Mouse (Mus musculus): Measurements from ENCODE around the gene Xpnpep2. TPM values are rescaled to one million over a fixed set of nuclear protein-coding genes. Genes with fewer than 3 reads are reported as not detected.

Gene Xpnpep2
- polyA plus RNA-seq, 1 experiment from 2014 or later: 0.75 TPM

DNA sequence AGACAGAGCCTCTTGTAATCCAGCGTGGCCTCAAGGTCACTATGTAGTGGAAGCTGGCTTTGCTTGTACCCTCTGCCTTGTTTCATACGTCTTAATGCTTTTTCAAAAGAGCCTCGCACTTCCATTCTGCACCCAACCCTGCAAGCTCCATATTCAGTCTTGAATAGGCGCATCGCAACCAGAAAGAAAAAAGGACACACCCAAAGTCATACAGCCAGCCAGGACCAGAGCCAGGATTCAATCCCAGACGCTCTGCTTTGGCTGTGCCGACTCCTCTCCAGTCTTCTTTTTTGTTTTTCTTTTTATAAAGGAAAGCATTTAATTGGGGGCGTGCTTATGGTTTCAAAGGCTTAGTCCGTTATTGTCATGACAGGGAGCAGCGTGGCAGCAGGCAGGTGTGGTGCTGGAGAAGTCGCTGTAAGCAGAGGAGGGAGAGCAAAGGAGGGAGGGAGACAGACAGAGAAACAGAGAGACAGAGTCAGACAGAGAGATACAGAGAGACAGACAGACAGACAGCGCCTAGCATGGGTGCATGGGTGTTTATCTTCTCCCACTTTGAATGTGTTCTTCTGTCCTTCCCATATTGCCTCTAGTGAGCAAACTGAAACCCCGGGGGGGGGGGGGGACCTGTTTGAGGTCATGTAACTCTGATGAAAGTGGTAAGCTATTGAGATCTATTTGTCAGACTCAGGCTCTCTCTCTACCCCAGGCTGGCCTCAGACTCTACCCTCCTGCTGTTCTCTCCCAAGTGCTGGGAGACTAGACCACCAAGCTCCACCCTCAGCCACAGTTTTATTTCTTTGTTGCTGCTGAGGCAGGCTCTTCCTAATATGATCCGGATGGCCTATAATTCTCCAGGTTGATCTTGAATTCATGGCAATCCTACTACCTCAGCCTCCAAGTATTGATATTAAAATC, 31.1 kb downstream of the Xpnpep2 start:
- H3K36me3 ChIP-seq (ENCODE audit: control insufficient read depth, insufficient read depth): no peaks in the 10 kb centered on the region
- no peaks in the 10 kb centered on the region for H3K9me3 ChIP-seq (ENCODE audit: control insufficient read depth, low read length)
- H3K4me1 ChIP-seq (replicated peaks; ENCODE audit: control insufficient read depth, insufficient read depth, low read length): peaks cover 3% of the 10 kb centered on the region; the same call in 1 of the 2 replicates
- 26% methylated on average over 14 of the region's 14 CpGs for WGBS
- no peak overlapping the region for H3K4me2 ChIP-seq (ENCODE audit: low read length)
- no peaks in the 10 kb centered on the region for H3K27me3 ChIP-seq (replicated peaks; ENCODE audit: control insufficient read depth, insufficient read depth, low read length)
- no peak overlapping the region for H3K27ac ChIP-seq (ENCODE audit: low read length)
- 0 out of 2 replicates have a peak, but pooled peaks have one; percentile 38 for ATAC-seq
- H3K9ac ChIP-seq (replicated peaks; ENCODE audit: low read depth, low read length): no peak overlapping the region
- H3K4me3 ChIP-seq (replicated peaks; ENCODE audit: low read length): no peak overlapping the region

DNA sequence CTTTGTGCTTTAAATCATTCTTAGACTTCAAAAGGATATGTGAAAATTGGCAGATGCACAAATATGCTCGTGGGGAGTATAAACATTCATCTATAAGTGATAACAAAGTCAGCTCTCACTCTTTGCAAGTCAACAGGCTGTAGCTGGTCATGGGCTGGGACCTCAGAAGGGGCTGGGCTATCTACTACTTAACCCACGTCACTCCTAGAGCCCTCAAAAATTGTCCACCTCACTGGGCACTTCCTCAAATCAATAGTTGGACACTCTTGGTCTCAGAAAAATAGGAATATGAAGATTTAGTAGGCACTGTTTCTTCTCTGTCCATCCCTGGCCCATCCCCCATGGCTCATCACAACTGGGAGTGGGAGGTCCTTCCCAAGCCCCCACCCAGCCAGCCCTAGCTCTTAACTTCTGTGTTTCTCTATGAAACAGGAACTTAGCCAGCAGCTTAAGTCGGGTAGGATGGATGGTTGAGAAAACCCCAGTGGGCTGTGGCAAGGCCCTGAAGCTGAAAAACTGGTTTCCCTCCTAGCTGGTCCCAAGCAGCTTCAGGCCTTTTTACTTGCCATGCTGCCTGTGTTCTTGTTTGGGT, 31.9 kb downstream of the Xpnpep2 start:
- Histone ChIP-seq H3K27ac (ENCODE audit: low read length) (no peak overlapping the region), H3K27me3 (replicated peaks; ENCODE audit: control insufficient read depth, insufficient read depth, low read length) (no peaks in the 10 kb centered on the region), H3K4me1 (replicated peaks; ENCODE audit: control insufficient read depth, insufficient read depth, low read length) (peaks cover 3% of the 10 kb centered on the region; the same call in 1 of the 2 replicates), H3K9ac (replicated peaks; ENCODE audit: low read depth, low read length) (no peak overlapping the region), H3K4me3 (replicated peaks; ENCODE audit: low read length) (no peak overlapping the region), H3K4me2 (ENCODE audit: low read length) (no peak overlapping the region), H3K36me3 (ENCODE audit: control insufficient read depth, insufficient read depth) (no peaks in the 10 kb centered on the region), H3K9me3 (ENCODE audit: control insufficient read depth, low read length) (no peaks in the 10 kb centered on the region)
- ATAC-seq: no peak
- 57% methylated on average over 3 of the region's 3 CpGs for WGBS

DNA sequence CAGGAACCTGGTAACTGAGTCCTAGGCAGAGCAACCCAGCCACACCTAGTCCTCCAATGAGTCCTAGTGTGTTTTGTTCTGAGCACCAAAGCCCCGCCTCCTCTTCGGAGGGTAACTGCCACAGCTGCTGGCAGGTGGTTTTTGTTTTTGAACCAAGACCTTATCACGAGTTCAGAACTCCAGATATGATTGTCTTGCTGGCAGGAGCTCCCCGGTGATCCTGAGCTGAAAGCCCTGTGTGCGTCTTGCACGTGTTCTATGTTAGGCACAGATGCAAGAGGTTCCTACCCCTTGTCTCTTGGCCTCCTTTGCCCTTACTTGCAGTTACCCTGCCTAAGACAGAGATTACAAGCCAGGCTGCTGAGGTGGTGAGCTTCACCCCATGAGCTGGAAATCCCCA, 33.0 kb downstream of the Xpnpep2 start:
- H3K9me3 ChIP-seq (ENCODE audit: control insufficient read depth, low read length): no peaks in the 10 kb centered on the region
- no peaks in the 10 kb centered on the region for H3K36me3 ChIP-seq (ENCODE audit: control insufficient read depth, insufficient read depth)
- peaks cover 3% of the 10 kb centered on the region; the same call in 1 of the 2 replicates for H3K4me1 ChIP-seq (replicated peaks; ENCODE audit: control insufficient read depth, insufficient read depth, low read length)
- H3K27ac ChIP-seq (ENCODE audit: low read length): no peak overlapping the region
- ATAC-seq: no peak
- H3K4me2 ChIP-seq (ENCODE audit: low read length): no peak overlapping the region
- no peaks in the 10 kb centered on the region for H3K27me3 ChIP-seq (replicated peaks; ENCODE audit: control insufficient read depth, insufficient read depth, low read length)
- 73% methylated on average over 6 of the region's 6 CpGs for WGBS
- H3K4me3 ChIP-seq (replicated peaks; ENCODE audit: low read length): no peak overlapping the region
- no peak overlapping the region for H3K9ac ChIP-seq (replicated peaks; ENCODE audit: low read depth, low read length)

DNA sequence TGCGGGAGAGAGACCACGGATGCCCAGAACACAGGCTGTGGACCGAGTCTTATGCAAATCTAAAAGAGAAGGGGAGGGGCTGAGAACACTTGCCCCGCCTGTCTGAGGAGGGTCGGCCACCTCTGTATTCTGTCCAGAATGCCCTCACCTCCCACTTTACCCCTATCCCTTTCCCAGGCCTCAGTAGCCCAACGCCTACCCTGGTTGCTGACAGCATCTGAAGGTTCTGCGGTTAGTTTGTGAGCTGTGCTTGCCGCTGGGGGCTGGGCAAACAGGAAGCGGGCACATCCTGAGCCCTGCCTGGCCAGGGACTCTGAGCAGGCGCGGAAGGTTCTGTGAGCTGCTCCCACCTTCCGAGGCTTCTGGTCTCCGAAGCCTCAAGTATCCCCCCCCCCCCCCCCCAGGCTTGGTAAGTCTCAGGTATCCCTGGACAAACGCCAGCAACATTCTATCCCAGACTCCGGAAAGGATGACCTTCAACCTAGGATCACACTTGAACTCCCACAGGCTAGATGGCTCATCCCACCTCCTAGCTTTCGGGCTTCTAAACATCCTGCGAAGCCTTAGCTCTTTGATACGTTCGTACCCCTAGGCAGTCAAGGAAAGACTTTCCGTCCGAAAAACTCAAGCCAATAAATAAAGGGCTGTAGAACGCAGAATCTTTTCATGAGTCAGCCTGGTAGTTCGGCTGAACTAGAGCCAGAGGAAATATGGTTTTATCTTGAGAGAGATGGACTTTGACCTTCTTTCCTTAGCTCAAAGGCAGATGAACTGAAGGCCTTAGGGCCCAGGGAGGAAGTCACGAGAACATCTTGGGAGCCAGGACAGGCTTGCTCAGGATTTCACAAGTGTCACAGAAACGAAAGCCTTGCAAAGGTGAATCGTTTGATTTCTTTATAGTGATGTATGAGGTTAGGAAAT, 35.1 kb downstream of the Xpnpep2 start:
- H3K27ac ChIP-seq (ENCODE audit: low read length): no peak overlapping the region
- H3K36me3 ChIP-seq (ENCODE audit: control insufficient read depth, insufficient read depth): no peaks in the 10 kb centered on the region
- ATAC-seq: no peak
- no peak overlapping the region for H3K4me2 ChIP-seq (ENCODE audit: low read length)
- no peak overlapping the region for H3K4me3 ChIP-seq (replicated peaks; ENCODE audit: low read length)
- no peaks in the 10 kb centered on the region for H3K27me3 ChIP-seq (replicated peaks; ENCODE audit: control insufficient read depth, insufficient read depth, low read length)
- 55% methylated on average over 26 of the region's 26 CpGs for WGBS
- peaks cover 3% of the 10 kb centered on the region; the same call in 1 of the 2 replicates for H3K4me1 ChIP-seq (replicated peaks; ENCODE audit: control insufficient read depth, insufficient read depth, low read length)
- no peak overlapping the region for H3K9ac ChIP-seq (replicated peaks; ENCODE audit: low read depth, low read length)
- H3K9me3 ChIP-seq (ENCODE audit: control insufficient read depth, low read length): no peaks in the 10 kb centered on the region

DNA sequence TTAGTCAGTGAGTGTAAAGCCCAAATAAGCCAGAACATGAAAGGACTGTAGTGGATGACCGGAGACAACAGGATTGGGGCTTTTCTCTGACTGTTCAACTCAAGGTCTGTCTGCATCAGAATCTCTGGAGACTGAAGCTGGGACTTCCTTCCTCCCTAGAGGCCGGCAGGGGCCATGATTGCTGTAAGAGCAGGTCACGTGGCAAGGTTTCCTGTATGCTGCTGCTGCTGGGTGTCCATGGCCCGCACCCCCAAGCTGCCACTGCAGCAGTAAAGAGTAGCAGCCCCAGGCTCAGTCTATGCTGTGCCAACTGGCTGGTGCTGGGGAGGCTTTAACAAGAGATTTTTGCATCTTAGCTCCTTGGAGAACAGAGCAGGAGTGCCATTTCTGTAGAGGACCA, 37.7 kb downstream of the Xpnpep2 start, which contains the start of gene Sash3:
Gene Sash3, plus strand, starts transcription at position 175 of the 400 bp plus-strand sequence.
- no peak for ATAC-seq
- Histone ChIP-seq H3K9ac (replicated peaks; ENCODE audit: low read depth, low read length) (no peak within 1 kb of the TSS), H3K4me3 (replicated peaks; ENCODE audit: low read length) (no peak within 1 kb of the TSS), H3K4me1 (replicated peaks; ENCODE audit: control insufficient read depth, insufficient read depth, low read length) (no peaks in the 10 kb centered on the region), H3K27ac (ENCODE audit: low read length) (no peak within 1 kb of the TSS), H3K9me3 (ENCODE audit: control insufficient read depth, low read length) (no peaks in the 10 kb centered on the region), H3K27me3 (replicated peaks; ENCODE audit: control insufficient read depth, insufficient read depth, low read length) (no peaks in the 10 kb centered on the region), H3K36me3 (ENCODE audit: control insufficient read depth, insufficient read depth) (no peaks in the 10 kb centered on the region), H3K4me2 (ENCODE audit: low read length) (no peak within 1 kb of the TSS)
- WGBS: 95% methylated on average over 4 of the region's 4 CpGs

DNA sequence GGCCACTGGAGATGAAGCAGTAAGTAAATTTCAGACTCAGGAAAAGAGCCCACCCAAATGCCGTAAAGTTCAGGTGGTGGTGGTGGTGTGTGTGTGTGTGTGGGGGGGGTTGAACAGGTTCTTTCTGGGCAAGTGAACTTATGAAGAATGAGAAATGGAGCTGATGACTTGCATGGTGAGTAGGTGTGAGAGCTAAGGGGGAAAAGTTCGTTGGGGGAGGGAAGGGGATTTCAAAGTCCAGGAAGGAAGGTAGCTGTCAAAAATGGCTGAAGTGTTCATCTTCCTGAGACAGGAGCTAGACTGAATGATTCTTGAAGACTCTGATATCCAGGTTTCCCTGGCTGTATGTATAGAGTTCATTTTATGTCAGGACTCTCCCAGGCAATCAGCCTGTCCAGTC, 38.7 kb downstream of the Xpnpep2 start:
- Histone ChIP-seq H3K27me3 (replicated peaks; ENCODE audit: control insufficient read depth, insufficient read depth, low read length) (no peaks in the 10 kb centered on the region), H3K36me3 (ENCODE audit: control insufficient read depth, insufficient read depth) (no peaks in the 10 kb centered on the region), H3K4me1 (replicated peaks; ENCODE audit: control insufficient read depth, insufficient read depth, low read length) (no peaks in the 10 kb centered on the region), H3K4me3 (replicated peaks; ENCODE audit: low read length) (no peak overlapping the region), H3K9me3 (ENCODE audit: control insufficient read depth, low read length) (no peaks in the 10 kb centered on the region), H3K9ac (replicated peaks; ENCODE audit: low read depth, low read length) (no peak overlapping the region), H3K4me2 (ENCODE audit: low read length) (no peak overlapping the region), H3K27ac (ENCODE audit: low read length) (no peak overlapping the region)
- WGBS: 87% methylated on average over 2 of the region's 2 CpGs
- ATAC-seq: no peak

DNA sequence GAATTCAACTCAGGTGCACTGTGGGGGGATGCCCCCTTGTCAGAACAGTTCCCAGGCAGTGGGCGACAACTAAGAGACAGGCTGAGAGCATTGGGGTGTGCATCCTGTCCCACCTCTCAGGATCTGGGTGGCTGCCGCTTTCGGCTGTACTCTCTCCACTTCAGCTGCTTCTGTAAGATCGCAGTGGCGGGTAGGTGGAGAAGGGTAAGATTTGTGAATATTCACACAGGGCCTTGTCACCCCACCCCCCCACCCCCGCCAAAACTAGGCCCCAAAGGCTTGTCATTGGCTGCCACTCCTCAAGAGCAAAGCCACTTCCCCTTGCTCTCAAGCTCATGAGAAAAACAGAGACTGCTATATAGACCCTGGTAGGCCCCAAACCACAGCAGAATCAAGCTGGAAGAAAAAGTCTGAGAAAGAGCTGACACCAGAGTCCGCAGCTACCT, 39.2 kb downstream of the Xpnpep2 start:
- 84% methylated on average over 6 of the region's 7 CpGs for WGBS
- no peaks in the 10 kb centered on the region for H3K9me3 ChIP-seq (ENCODE audit: control insufficient read depth, low read length)
- H3K27ac ChIP-seq (ENCODE audit: low read length): no peak overlapping the region
- no peaks in the 10 kb centered on the region for H3K27me3 ChIP-seq (replicated peaks; ENCODE audit: control insufficient read depth, insufficient read depth, low read length)
- no peak overlapping the region for H3K9ac ChIP-seq (replicated peaks; ENCODE audit: low read depth, low read length)
- H3K4me2 ChIP-seq (ENCODE audit: low read length): no peak overlapping the region
- no peaks in the 10 kb centered on the region for H3K4me1 ChIP-seq (replicated peaks; ENCODE audit: control insufficient read depth, insufficient read depth, low read length)
- H3K36me3 ChIP-seq (ENCODE audit: control insufficient read depth, insufficient read depth): no peaks in the 10 kb centered on the region
- ATAC-seq: no peak
- no peak overlapping the region for H3K4me3 ChIP-seq (replicated peaks; ENCODE audit: low read length)

DNA sequence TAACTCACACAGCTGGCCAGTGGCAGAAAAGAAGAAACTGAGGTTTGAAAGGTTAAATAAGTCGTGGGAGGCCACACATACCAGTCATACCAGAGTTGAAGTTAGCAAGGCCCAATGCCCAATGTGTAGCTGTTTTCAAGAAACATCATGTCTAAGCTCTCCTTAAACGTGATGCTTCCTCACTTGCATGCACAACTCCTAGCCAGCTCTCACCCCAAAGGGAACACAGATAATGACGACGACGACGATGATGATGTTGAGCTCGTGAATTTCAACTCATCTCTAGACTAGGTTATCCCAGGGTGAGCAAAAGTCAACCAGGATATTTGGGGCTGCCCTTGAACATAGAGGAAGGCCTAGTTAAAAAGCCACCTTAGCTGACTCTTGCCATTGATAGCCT, 43.6 kb downstream of the Xpnpep2 start:
- no peaks in the 10 kb centered on the region for H3K9me3 ChIP-seq (ENCODE audit: control insufficient read depth, low read length)
- no peak overlapping the region for H3K9ac ChIP-seq (replicated peaks; ENCODE audit: low read depth, low read length)
- no peak overlapping the region for H3K27ac ChIP-seq (ENCODE audit: low read length)
- H3K4me1 ChIP-seq (replicated peaks; ENCODE audit: control insufficient read depth, insufficient read depth, low read length): no peaks in the 10 kb centered on the region
- no peak overlapping the region for H3K4me3 ChIP-seq (replicated peaks; ENCODE audit: low read length)
- no peak for ATAC-seq
- no peaks in the 10 kb centered on the region for H3K27me3 ChIP-seq (replicated peaks; ENCODE audit: control insufficient read depth, insufficient read depth, low read length)
- 81% methylated on average over 7 of the region's 7 CpGs for WGBS
- H3K36me3 ChIP-seq (ENCODE audit: control insufficient read depth, insufficient read depth): no peaks in the 10 kb centered on the region
- H3K4me2 ChIP-seq (ENCODE audit: low read length): no peak overlapping the region

DNA sequence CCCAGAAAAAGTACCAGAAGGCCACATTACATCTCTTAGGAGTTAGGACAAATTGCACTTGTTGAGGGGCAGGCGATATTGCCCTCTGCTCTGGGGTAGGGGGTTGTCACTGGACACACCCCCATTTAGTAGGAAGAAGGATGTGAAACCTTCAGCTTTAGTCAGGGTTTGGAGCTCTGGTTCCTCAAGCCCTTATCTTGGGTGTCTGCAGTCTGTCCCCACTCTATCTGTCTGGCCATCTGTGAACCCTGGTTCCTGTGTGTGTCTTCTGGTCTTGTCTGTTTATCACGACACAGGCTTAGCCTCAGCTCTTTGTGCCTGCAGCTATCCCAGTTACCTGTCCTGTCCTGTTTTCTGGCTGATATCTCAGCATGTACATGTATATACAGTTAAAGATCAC, 44.9 kb downstream of the Xpnpep2 start:
- WGBS: 93% methylated on average over 2 of the region's 2 CpGs
- H3K9me3 ChIP-seq (ENCODE audit: control insufficient read depth, low read length): no peaks in the 10 kb centered on the region
- no peaks in the 10 kb centered on the region for H3K36me3 ChIP-seq (ENCODE audit: control insufficient read depth, insufficient read depth)

More for the DNA sequence above, 44.9 kb downstream of the Xpnpep2 start:
- Histone ChIP-seq H3K27me3 (replicated peaks; ENCODE audit: control insufficient read depth, insufficient read depth, low read length) (no peaks in the 10 kb centered on the region), H3K9ac (replicated peaks; ENCODE audit: low read depth, low read length) (no peak overlapping the region), H3K4me3 (replicated peaks; ENCODE audit: low read length) (no peak overlapping the region), H3K4me1 (replicated peaks; ENCODE audit: control insufficient read depth, insufficient read depth, low read length) (no peaks in the 10 kb centered on the region), H3K27ac (ENCODE audit: low read length) (no peak overlapping the region), H3K4me2 (ENCODE audit: low read length) (no peak overlapping the region)
- ATAC-seq: no peak

Measured in forebrain, embryonic 16.5 days (tissue).